Mouse (Mus musculus) CD4-positive, CD25-positive, alpha-beta regulatory T cell, adult 4 months (primary cell): ENCODE measurements around the gene Olfr718-ps1. TPM values are rescaled to one million over a fixed set of nuclear protein-coding genes. Genes with fewer than 3 reads are reported as not detected.
A peak's percentile ranks its signal among the peaks of the same experiment; 100 is the strongest.
"Not testable (repeated sequence)": the region's sequence is repeated elsewhere in the genome, so short reads cannot be mapped to it uniquely, and the experiment has no call there.

Experiments
- ATAC-seq: one replicate; pipeline ENCODE4 v1.8.0; 2017
- polyA plus RNA-seq, 2 experiments: library from polyadenylated mRNA; unstranded; fragments of 100-300 nt; shearing (Covaris generic); gene quantifications; one replicate each; pipeline ENCODE4 v1.2.1; 2017

Gene Olfr718-ps1
- under 1 TPM in 1 of 2 experiments, not detected in 1; 0.11 TPM for polyA plus RNA-seq

- ATAC-seq = no peak
Observed at GRCm38 (mm10) chr5:143147481-143147880, at the start of gene Olfr718-ps1. Gene Olfr718-ps1, minus strand, starts transcription at chr5:143147581.

GRCm38 (mm10) chr5:143196506-143196905 lies 49.1 kb upstream of the Olfr718-ps1 start:
- no peak for ATAC-seq

- no peak for ATAC-seq
Observed at GRCm38 (mm10) chr5:143195166-143195565, 47.8 kb upstream of the Olfr718-ps1 start.

GRCm38 (mm10) chr5:143194747-143195146 lies 47.4 kb upstream of the Olfr718-ps1 start:
- not testable (repeated sequence) for ATAC-seq

GRCm38 (mm10) chr5:143192806-143193205 lies 45.4 kb upstream of the Olfr718-ps1 start:
- ATAC-seq = no peak

GRCm38 (mm10) chr5:143188014-143188413 lies 40.6 kb upstream of the Olfr718-ps1 start:
- ATAC-seq = not testable (repeated sequence)

- peak; percentile 95 for ATAC-seq
Observed at GRCm38 (mm10) chr5:143180255-143181076, 33.1 kb upstream of the Olfr718-ps1 start, which contains the start of the genes Rbak and Spdye4b. Gene Rbak, minus strand, starts transcription at chr5:143180775. Gene Spdye4b, plus strand, starts transcription at chr5:143181017.

GRCm38 (mm10) chr5:143179179-143179578 lies 31.8 kb upstream of the Olfr718-ps1 start:
- ATAC-seq = no peak

- ATAC-seq = no peak
Observed at GRCm38 (mm10) chr5:143177541-143178200, 30.3 kb upstream of the Olfr718-ps1 start.

GRCm38 (mm10) chr5:143175970-143176369 lies 28.6 kb upstream of the Olfr718-ps1 start:
- ATAC-seq = no peak

GRCm38 (mm10) chr5:143165508-143166070 lies 18.2 kb upstream of the Olfr718-ps1 start:
- no peak for ATAC-seq

- ATAC-seq = no peak
Observed at GRCm38 (mm10) chr5:143155534-143155933, 8.2 kb upstream of the Olfr718-ps1 start.

GRCm38 (mm10) chr5:143153756-143154155 lies 6.4 kb upstream of the Olfr718-ps1 start:
- no peak for ATAC-seq

- no peak for ATAC-seq
Observed at GRCm38 (mm10) chr5:143150044-143150443, 2.7 kb upstream of the Olfr718-ps1 start.

GRCm38 (mm10) chr5:143149536-143149935 lies 2.2 kb upstream of the Olfr718-ps1 start:
- no peak for ATAC-seq

GRCm38 (mm10) chr5:143148661-143149060 lies 1.3 kb upstream of the Olfr718-ps1 start:
- ATAC-seq = no peak

- no peak for ATAC-seq
Observed at GRCm38 (mm10) chr5:143137580-143137979, 9.8 kb downstream of the Olfr718-ps1 start.

- no peak for ATAC-seq
Observed at GRCm38 (mm10) chr5:143135042-143135441, 12.3 kb downstream of the Olfr718-ps1 start.

GRCm38 (mm10) chr5:143134216-143135010 lies 13.0 kb downstream of the Olfr718-ps1 start:
- ATAC-seq = not testable (repeated sequence)

- ATAC-seq = peak; percentile 94
Observed at GRCm38 (mm10) chr5:143132935-143133514, 14.4 kb downstream of the Olfr718-ps1 start.

GRCm38 (mm10) chr5:143130342-143130741 lies 17.0 kb downstream of the Olfr718-ps1 start:
- no peak for ATAC-seq

GRCm38 (mm10) chr5:143129101-143129500 lies 18.3 kb downstream of the Olfr718-ps1 start:
- no peak for ATAC-seq
